Mouse (Mus musculus): ENCODE measurements around the gene Syt14. TPM values are rescaled to one million over a fixed set of nuclear protein-coding genes. Genes with fewer than 3 reads are reported as not detected.

The Syt14 gene
- total RNA-seq (2014; fragmentation: Nextera tagmentation) (not detected in 2 replicates), total RNA-seq (2017) (0.16 and 0.17 TPM in 2 replicates), polyA plus RNA-seq (2012) (not detected in 2 replicates)

GRCm38 (mm10) chr1:193035371-193036238 lies at the start of gene Syt14:
Gene Syt14, minus strand, starts transcription at chr1:193035775.
- 0 out of 2 replicates have a peak within 1 kb of the TSS, but pooled peaks have one; percentile 7 for H3K4me3 ChIP-seq (ENCODE audit: low read depth, low read length)
- DNase-seq (ENCODE audit: low spot score): no peak
- ATAC-seq (ENCODE audit: extremely low read depth, insufficient number of reproducible peaks, low FRiP score, poor library complexity, severe bottlenecking): no peak

GRCm38 (mm10) chr1:193084016-193084415 lies 48.4 kb upstream of the Syt14 start:
- H3K4me3 ChIP-seq (ENCODE audit: low read depth, low read length): no peak overlapping the region
- TF ChIP-seq GATA2 (IDR thresholded peaks at IDR 0.05; ENCODE audit: borderline replicate concordance, low read depth, low read length) (no peak), POLR2AphosphoS5 (IDR thresholded peaks at IDR 0.05; ENCODE audit: insufficient replicate concordance, low read depth, low read length) (no peak), CTCF (IDR thresholded peaks at IDR 0.05; ENCODE audit: low read depth, low read length) (no peak), GATA1 (IDR thresholded peaks at IDR 0.05; ENCODE audit: borderline replicate concordance, low read length) (no peak), TAL1 (conservative IDR thresholded peaks at IDR 0.05; ENCODE audit: low read depth, low read length) (no peak)
- no peaks in the 10 kb centered on the region for H3K4me1 ChIP-seq (ENCODE audit: insufficient read depth, low read depth, low read length)
- ATAC-seq (ENCODE audit: extremely low read depth, insufficient number of reproducible peaks, low FRiP score, poor library complexity, severe bottlenecking): no peak
- H3K36me3 ChIP-seq (replicated peaks): no peaks in the 10 kb centered on the region
- peaks cover 7% of the 10 kb centered on the region; the same call in 1 of the 2 replicates for H3K27me3 ChIP-seq (ENCODE audit: insufficient read depth, low read length)
- no peak for DNase-seq (ENCODE audit: low spot score)
- no peaks in the 10 kb centered on the region for H3K9me3 ChIP-seq (replicated peaks)

More at GRCm38 (mm10) chr1:193035371-193036238, at the start of gene Syt14:
- Histone ChIP-seq H3K27me3 (ENCODE audit: insufficient read depth, low read length) (peaks cover 3% of the 10 kb centered on the region; the same call in 1 of the 2 replicates), H3K4me1 (ENCODE audit: insufficient read depth, low read depth, low read length) (no peaks in the 10 kb centered on the region), H3K9me3 (replicated peaks) (0 out of 2 replicates have a peak, but pooled peaks cover 3% of the 10 kb centered on the region), H3K36me3 (replicated peaks) (no peaks in the 10 kb centered on the region)
- TF ChIP-seq CTCF (IDR thresholded peaks at IDR 0.05; ENCODE audit: low read depth, low read length) (no peak), TAL1 (conservative IDR thresholded peaks at IDR 0.05; ENCODE audit: low read depth, low read length) (no peak), GATA2 (IDR thresholded peaks at IDR 0.05; ENCODE audit: borderline replicate concordance, low read depth, low read length) (no peak), GATA1 (IDR thresholded peaks at IDR 0.05; ENCODE audit: borderline replicate concordance, low read length) (no peak), POLR2AphosphoS5 (IDR thresholded peaks at IDR 0.05; ENCODE audit: insufficient replicate concordance, low read depth, low read length) (no peak)

GRCm38 (mm10) chr1:193083051-193083450 lies 47.5 kb upstream of the Syt14 start:
- Histone ChIP-seq H3K4me1 (ENCODE audit: insufficient read depth, low read depth, low read length) (no peaks in the 10 kb centered on the region), H3K4me3 (ENCODE audit: low read depth, low read length) (no peak overlapping the region)
- no peak for ATAC-seq (ENCODE audit: extremely low read depth, insufficient number of reproducible peaks, low FRiP score, poor library complexity, severe bottlenecking)

GRCm38 (mm10) chr1:193082311-193082921 lies 46.8 kb upstream of the Syt14 start:
- peaks cover 7% of the 10 kb centered on the region; the same call in 1 of the 2 replicates for H3K27me3 ChIP-seq (ENCODE audit: insufficient read depth, low read length)
- DNase-seq (ENCODE audit: low spot score) (no peak), ATAC-seq (ENCODE audit: extremely low read depth, insufficient number of reproducible peaks, low FRiP score, poor library complexity, severe bottlenecking) (no peak)
- H3K4me3 ChIP-seq (ENCODE audit: low read depth, low read length): no peak overlapping the region
- H3K9me3 ChIP-seq (replicated peaks): no peaks in the 10 kb centered on the region
- no peaks in the 10 kb centered on the region for H3K36me3 ChIP-seq (replicated peaks)
- no peaks in the 10 kb centered on the region for H3K4me1 ChIP-seq (ENCODE audit: insufficient read depth, low read depth, low read length)
- TF ChIP-seq POLR2AphosphoS5 (IDR thresholded peaks at IDR 0.05; ENCODE audit: insufficient replicate concordance, low read depth, low read length): no peak
- no peak for TF ChIP-seq GATA1 (IDR thresholded peaks at IDR 0.05; ENCODE audit: borderline replicate concordance, low read length)
- no peak for TF ChIP-seq GATA2 (IDR thresholded peaks at IDR 0.05; ENCODE audit: borderline replicate concordance, low read depth, low read length)
- no peak for TF ChIP-seq TAL1 (conservative IDR thresholded peaks at IDR 0.05; ENCODE audit: low read depth, low read length)
- no peak for TF ChIP-seq CTCF (IDR thresholded peaks at IDR 0.05; ENCODE audit: low read depth, low read length)

More at GRCm38 (mm10) chr1:193083051-193083450, 47.5 kb upstream of the Syt14 start:
- TF ChIP-seq CTCF (IDR thresholded peaks at IDR 0.05; ENCODE audit: low read depth, low read length) (no peak), GATA2 (IDR thresholded peaks at IDR 0.05; ENCODE audit: borderline replicate concordance, low read depth, low read length) (no peak), TAL1 (conservative IDR thresholded peaks at IDR 0.05; ENCODE audit: low read depth, low read length) (no peak), GATA1 (IDR thresholded peaks at IDR 0.05; ENCODE audit: borderline replicate concordance, low read length) (no peak), POLR2AphosphoS5 (IDR thresholded peaks at IDR 0.05; ENCODE audit: insufficient replicate concordance, low read depth, low read length) (no peak)
- Histone ChIP-seq H3K27me3 (ENCODE audit: insufficient read depth, low read length) (peaks cover 7% of the 10 kb centered on the region; the same call in 1 of the 2 replicates), H3K9me3 (replicated peaks) (no peaks in the 10 kb centered on the region), H3K36me3 (replicated peaks) (no peaks in the 10 kb centered on the region)
- DNase-seq (ENCODE audit: low spot score): no peak

- no peaks in the 10 kb centered on the region for H3K9me3 ChIP-seq (replicated peaks)
- no peaks in the 10 kb centered on the region for H3K36me3 ChIP-seq (replicated peaks)
- H3K27me3 ChIP-seq (ENCODE audit: insufficient read depth, low read length): no peaks in the 10 kb centered on the region
- ATAC-seq (ENCODE audit: extremely low read depth, insufficient number of reproducible peaks, low FRiP score, poor library complexity, severe bottlenecking) (no peak), DNase-seq (ENCODE audit: low spot score) (no peak)
- H3K4me3 ChIP-seq (ENCODE audit: low read depth, low read length): no peak overlapping the region
- no peak for TF ChIP-seq TAL1 (conservative IDR thresholded peaks at IDR 0.05; ENCODE audit: low read depth, low read length)
- no peak for TF ChIP-seq GATA2 (IDR thresholded peaks at IDR 0.05; ENCODE audit: borderline replicate concordance, low read depth, low read length)
- TF ChIP-seq GATA1 (IDR thresholded peaks at IDR 0.05; ENCODE audit: borderline replicate concordance, low read length): no peak
- no peak for TF ChIP-seq CTCF (IDR thresholded peaks at IDR 0.05; ENCODE audit: low read depth, low read length)
- no peak for TF ChIP-seq POLR2AphosphoS5 (IDR thresholded peaks at IDR 0.05; ENCODE audit: insufficient replicate concordance, low read depth, low read length)
- no peaks in the 10 kb centered on the region for H3K4me1 ChIP-seq (ENCODE audit: insufficient read depth, low read depth, low read length)
These were observed 27.0 kb upstream of the Syt14 start for GRCm38 (mm10) chr1:193062618-193063017.

Measured in G1E (cell line).